Mouse (Mus musculus) urinary bladder, postnatal 25 days (tissue): ENCODE measurements around the gene Lasp1.

Experiments used
- DNase-seq: peaks from one replicate; pipeline ENCODE4 v3.0.0; 2022; ENCODE audit warnings: low spot score

Gene Lasp1

DNA sequence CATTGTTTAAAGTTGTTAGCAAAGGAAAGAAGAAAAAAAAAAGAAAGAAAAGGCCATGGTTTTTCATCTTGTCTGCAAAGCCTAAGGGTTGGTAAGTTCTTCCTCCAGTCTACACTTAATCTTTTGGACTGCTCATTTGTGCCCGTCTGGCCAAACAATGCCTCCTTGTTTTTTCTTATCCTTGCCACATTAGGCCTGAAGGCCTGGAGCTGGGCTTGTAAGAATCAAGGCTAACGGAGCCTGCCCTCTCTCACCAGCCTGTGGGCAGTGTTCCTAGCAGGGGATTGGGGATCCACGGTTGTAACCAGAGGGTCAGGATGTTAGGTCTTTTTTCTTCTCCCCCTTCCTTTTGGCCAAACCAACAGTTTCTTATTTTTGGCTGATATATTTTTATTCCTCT is 12.2 kb downstream of the Lasp1 start:
- DNase-seq, result no peak

DNA sequence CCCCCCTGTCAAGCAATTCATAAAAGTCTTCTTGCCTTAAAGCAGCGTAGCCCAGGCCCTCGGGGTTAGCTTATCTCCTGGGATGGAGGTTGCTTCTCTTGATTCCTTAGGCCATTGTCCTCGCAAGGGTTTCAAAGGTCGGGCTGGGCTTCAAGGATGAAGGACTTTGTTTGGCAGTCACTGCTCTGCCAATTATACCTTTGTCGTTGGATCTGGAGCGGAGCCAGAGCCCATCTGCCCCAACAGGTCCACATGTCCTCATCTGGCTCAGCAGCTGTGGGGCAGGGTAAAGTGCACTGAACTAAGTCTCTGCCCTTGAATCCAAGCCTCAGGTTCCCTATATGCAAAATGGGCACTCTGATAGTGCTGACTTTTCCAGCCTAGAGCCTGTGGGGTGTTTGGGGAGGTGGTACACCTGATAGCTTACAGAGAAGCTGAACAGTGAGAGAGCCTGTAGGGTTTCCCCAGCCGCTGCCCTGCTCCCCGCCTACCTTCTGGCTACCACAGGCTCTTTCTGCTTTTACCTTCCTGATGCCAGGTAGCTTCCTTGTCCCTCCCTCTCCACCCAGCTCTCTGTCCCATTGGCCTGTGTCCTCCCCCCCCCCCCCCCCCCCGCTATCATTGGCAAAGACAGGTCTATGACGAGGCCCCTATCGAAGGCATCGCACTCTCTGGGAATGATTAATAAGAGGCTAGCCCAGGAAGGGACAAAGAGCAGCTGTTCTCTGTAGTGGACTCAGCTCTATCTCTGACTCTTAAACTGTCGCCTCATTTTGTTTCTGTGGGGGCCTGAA is 13.0 kb downstream of the Lasp1 start:
- peak; percentile 24 for DNase-seq

DNA sequence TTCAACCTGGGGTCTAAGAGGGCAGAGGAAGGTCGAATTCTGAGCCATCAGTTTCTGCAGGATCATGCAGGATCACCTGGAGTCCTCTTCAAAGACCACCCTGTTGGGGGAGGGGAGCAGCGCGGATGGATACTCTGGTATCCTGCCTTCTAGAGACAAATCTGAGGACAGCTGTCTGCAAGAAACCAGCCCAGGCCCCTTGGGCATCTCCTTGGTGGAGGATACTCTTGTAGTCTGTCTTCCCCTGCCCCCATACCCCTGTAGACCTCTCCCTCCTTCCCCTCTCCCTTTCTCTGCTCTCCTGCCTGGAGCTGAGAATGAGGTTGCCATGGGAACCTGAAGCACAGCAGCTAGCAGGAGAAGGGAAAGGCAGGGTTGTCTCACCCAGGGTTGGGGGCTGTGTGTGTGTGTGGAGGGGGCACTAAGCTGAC is 13.7 kb downstream of the Lasp1 start:
- no peak for DNase-seq

DNA sequence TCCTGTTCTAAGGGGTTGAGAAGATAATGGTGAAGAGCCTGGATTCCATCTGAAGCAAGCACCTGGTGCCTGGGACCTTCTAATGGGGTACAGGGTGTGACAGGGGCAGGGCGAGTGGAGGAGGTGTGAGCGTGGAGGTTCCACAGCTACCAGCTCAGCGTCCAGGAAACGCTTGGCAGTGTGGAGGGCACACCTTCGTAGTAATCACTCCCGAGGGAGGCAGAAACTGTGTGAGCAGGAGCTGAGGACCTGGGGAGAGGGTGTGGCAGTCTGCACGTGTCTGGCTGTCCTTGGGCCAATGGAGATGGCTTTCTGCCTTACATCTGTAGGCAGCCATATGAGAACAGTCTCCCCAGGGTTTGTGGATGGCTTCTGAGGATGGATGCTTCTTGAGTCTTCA is 14.3 kb downstream of the Lasp1 start:
- DNase-seq, result no peak

DNA sequence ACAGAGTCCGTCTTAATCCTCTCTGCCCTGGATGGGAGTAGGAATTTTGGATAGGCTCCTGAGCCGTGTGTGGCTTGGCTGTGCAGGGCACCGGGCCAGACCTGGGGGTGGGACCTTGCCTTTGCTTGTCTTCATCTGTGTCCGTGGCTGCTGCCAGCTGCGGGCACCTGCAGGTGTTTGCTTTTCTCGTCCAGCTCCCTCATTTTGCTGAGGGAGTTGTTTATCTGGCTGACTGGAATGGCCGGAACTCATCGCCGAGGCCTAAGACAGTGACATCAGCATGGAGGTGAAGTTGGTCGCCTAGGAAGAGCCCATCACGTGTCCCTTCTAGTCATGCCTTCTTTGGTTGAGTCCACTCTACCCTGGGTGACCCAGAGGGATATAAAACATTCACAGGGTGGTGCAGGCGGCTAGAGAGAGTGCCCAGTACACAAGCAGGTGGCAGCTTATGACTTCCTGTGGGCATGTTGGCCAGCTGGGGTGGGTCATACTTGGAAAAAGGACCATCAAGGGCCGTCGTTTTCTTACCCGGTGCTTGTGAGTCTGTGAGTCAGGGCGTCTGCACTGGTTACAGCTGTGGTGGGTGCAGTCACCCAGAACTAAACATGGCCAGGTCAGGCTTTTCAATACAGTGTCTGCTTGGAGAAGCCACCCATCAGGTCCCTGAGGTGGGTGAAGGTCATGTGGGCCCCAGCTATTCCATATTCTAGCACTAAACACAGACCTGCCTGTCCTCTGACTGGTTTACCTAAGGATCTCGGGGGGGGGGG is 15.1 kb downstream of the Lasp1 start:
- DNase-seq, result no peak

DNA sequence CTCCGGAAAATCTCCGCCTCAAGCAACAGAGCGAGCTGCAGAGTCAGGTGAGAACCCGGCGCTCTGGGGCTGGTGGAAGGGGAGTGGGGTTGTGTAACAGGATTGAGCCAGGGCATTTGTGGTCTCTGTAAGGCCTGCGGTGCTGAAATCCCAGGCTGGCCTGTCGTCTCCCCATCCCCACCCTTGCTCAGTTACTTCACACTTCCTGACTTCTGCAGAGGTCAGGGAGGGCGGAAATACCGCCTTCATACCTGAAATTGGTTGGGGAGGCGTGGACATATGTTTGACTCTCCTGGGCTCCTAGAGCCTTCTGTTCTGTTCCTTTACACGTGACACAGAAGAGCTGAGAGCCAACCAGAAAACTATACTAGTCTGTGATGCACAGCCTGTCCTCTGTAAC is 16.9 kb downstream of the Lasp1 start:
- no peak for DNase-seq

DNA sequence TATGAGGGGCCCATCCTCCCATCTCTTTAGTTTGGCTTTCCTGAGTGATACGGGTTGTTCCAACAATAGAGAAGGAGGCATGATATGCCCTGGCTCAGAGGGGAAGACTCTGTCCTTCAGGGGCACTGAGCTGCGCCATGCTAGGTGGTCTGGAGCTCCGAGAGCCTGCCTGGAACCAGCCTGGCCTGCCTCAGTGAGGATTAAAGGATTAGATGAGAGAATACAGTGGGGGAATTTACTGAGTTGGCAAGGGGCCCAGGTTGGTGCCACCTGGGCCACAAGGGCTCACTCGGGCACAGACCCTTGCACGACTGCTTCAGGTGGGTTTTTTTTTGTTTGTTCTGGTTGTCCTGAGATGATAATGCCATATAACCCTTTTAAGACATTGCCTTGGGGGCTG is 17.4 kb downstream of the Lasp1 start:
- no peak for DNase-seq

DNA sequence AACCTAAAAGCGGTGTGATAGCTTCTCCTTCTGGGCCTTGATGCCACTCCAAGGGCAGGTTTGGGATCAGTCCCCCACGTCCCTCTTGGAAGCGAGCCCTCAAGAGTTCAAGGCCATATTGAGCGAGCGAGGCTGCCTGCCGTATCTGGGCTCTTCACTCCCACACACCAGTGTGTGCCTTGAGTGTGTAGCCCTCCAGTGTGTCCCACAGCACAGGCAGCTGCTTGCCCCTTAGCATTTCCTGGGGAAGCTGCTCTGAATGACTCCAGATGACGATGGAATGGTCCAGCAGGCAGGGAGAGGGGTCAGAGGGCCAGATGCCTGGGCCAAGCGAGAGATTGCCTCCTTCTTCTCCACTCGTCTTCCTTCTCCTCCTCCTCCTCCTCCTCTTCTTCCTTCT is 18.1 kb downstream of the Lasp1 start:
- no peak for DNase-seq

DNA sequence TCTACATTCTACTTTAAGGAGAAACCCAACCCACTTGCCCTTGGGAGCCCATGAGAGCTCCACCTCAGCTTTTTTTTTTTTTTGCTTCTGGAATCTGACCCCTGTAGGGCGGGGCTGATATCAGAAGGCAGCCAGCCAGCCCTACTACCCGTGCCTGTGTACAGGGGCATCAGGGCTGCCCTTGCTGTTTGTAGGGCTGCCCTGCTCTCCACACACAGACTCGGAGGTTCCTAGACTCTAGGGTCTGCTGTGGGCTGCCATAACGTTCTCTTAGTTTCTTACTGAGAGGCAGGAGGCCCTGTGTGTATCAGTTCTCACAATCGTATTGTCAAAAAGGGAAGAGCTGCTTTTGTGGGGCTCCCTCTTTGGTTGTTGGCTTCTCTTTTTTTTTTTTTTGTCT is 18.6 kb downstream of the Lasp1 start:
- DNase-seq, result no peak

DNA sequence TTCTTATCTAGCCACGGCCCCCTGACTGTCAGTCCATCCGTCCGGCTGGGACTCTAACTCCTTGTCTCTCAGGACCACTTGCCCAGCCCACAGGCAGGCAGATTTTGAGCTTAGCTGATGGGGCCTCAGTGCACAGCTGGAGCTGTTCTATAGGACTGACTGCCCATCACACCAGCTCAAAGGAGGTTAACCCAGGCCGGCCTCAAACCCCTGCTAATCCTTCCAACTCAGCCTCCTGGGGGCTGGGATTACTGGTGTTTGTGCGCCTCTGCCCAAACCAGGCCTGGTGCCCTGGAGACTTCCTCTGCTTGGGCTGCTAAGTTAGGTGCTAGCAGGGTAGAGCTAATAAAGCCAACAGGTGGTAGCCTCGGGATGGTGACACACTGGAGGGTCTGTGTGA is 19.2 kb downstream of the Lasp1 start:
- DNase-seq, result no peak

DNA sequence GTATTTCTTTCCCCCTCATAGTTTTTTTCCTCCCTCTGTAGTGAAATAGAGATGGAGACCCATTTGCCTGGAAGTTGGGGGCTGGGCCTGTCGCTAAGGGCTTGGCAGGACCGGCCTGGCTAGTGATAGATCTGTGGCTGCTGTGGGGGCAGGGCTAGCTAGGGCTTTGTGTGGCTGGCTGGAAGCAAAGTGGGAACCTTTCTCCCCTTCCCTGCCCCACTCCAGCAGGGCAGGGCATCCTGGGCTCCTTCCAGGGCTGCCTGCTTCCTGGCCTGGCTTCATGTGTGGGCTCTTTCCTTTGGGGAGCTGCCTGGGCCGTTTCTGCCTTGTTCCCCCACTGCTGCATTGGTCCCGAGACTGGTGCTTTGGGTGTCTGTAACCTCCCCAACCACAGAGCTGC is 19.8 kb downstream of the Lasp1 start:
- no peak for DNase-seq

DNA sequence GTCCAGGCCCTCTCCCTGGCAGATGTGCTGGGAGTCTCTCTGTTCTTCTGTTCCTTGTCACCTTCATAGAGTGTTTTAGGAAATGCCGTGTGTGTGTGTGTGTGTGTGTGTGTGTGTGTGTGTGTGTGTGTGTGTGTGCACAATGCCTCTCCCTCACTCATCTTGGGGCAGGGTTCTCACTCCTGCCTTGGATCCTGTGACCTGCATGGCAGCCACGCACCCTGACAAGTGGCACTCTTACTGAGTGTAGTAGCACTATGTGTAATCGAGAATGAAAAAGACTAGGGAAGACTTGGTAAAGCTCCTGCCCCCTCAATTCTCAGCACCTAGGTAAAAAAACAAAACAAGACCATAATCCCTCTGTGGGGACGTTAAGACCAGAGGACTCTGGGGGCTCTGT is 20.3 kb downstream of the Lasp1 start:
- no peak for DNase-seq

DNA sequence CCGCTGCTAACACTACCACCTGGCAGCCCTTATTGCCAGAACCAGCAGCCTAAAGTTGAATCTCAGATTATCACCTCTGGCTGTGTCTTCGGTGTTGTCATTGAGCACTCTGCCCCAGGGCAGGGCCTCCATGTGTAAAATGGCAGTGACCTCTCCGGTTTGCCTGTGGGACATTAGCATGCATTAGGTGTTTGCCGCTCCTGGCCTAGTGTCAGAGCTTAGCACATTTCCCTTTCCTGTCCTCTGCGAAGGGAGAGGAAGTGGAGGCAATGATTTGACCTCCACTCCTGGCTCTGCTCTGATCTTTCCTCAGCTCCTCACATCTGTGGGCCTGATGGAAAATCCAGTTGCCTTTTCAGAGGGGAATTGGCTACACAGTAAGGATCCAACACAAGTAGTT is 21.1 kb downstream of the Lasp1 start:
- DNase-seq, result no peak

DNA sequence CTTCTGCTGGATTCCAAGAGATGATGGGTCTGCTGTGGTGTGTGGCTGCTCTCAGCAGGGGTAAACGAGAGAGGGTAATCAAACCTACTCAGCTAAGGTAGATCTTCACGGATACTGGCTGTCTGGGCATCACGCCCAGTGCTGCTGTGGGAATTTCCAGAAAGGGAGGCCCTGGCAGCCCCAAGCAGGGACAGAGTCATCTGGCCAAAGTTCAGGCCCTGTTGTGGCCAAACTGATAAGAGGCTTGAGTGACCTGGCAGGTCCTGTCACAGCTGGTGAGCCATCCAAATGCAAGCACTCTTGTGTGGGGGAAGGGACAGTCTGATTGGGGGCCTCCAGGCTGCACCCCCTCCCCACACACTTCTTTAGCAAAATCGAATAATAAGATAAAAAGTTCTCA is 22.0 kb downstream of the Lasp1 start:
- DNase-seq, result no peak

DNA sequence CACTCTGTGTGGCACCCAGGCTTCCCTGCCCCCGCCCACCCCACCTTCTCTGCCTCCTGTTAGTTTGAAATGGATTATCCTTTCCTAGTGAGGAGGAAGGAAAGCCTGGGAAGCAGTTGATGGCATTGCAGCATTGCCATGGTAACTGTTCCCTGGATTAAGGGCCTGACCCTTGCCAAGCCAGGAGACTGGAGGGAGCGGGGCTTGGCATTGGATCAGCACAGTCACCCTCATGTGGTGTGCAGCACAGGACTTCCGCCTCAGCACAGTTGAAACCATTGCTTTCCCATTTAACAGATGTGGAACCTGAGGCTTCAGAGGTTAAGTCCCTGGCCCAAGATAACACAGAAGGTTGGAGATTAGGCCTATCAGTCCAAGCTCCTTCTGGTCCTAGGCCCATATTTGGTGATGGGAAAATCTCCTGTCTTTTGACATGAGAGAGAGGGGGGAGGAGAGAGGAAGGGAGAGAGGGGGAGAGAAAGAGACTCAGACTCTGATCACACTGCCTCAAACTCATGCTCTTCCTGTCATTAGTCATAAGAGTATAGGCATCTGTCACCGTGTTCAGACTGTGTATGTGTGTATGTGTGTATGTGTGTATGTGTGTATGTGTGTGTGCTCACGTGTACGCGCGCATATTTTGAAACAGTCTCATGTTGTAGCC is 22.7 kb downstream of the Lasp1 start:
- DNase-seq, result no peak

DNA sequence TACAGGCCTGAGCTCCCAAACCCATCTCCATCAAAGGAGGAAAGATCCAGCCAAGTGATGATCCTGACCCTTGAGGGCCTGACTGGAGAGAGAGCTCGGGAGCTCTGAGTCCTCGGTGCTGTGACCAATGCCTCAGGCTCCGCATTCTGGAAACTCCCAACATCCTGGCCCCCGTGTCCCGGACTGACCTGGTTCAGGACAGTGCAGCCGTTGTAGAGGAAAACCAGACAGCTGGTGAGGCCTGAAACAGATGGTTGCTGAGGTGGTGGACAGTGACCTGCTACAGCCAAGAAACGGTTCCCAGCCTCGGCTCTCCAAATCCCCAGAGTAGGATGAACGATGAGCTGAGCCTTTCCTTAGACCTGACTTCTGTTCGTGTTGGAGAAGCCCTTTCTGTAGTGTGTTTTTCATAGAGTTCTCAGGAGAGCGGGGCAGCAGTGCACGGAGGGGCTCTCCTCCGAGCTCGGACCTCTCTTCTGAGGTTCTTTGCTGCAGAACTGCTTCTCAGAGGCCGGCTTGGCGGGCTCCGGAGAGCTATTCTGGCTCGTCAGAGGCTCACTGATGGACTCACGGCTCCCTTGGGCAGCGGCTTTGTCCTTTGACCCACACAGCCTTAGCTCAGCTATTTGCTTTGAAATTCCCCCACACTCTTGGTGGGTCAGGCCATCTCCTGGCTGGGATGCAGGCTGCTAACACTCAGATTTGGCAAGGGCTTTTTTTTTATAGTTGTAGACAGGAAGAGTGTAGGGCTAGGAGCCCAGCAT is 24.2 kb downstream of the Lasp1 start:
- no peak for DNase-seq

DNA sequence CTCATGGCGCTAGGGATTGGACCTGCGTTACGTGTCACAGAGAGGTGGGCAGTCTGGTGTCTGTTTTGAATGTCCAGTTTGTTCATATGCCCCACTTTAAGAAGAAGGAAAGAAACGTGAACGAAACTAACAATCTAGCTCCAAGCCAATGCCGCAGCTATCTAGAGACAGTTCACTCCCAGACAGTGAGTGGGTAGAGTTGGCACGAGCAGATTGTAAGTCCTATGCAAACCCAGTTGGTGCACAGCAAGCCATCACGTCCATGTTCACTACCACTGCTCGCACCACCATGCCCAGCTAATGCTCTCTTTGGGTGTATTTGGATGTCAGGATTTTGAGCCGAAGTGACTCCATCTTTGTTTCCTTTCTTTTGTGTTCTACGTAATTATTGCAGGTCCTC is 25.4 kb downstream of the Lasp1 start:
- no peak for DNase-seq

DNA sequence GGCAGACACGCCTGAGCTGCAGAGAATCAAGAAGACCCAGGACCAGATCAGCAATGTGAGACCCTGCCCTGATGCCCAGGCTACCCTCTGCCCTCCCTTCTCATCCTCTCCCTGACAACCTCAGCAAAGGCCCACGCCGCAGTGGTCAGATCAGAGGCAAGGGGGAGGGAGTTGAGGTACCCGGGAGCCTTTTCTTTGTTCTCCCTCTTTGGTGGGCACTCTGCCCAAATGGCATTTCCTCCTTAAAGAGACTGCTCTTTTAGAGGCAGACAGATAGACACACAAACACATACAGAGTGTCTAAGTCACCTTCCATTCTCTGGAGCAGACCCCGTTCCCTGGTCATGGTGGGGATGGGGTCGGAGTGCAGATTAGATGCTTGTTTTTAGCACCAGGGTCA is 26.1 kb downstream of the Lasp1 start:
- no peak for DNase-seq

DNA sequence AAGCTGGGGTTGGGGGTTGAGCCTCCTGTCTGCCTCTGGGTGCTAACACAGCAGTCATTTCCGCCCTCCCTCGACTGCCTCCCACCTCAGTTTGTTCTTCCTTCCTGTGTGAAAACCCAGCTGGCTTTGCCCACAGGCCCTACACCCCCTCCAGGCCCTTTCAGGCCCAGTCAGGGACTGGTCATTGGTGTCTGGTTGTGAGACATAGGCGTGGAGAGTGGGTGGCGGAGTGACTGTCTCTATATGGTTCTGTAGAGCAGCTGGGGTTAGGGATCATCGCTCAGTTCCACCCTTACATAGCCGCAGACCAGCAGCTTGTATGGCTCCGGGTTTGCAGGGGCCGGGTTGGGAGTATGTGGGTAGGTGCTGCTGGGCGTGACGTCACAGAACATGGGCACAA is 26.5 kb downstream of the Lasp1 start:
- no peak for DNase-seq

DNA sequence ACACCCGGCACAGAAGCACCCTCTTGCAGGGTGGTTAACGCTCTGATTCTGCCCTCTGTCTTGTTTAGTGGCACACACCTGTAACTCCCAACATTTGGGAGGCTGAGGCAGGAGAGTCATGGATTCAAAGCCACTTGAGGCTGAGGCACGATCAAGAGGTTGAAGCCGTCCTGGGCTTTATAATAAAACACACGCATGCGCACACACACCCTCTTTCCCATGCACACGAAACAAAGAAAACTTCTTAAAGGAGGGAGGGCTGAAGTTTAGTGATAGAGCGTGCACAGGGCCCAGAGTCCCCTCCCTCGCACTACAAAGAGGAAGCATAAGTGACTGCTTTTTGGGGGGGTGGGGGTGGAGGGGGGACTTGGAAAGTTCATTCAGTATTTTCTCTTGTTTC is 27.2 kb downstream of the Lasp1 start:
- no peak for DNase-seq

DNA sequence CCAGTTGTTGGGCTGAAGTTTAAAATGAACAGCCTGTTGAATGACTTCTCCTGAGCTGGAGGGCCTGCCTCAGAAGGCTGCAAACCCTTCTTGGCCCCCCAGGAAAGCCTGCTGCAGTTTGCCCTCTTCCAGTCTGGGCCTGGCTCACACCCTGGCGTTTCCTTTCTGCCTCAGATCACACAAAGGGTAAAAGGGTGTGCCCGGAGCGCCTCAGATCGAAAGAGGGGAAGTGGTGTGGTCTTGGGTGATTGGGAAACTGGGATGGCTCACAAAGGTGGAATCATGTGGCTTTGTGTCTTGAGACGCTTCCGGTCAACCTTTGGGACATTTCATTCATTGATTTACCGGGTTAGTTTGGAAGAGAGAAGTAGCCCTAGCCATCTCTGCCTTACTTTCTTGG is 27.6 kb downstream of the Lasp1 start:
- peak; percentile 2 for DNase-seq

DNA sequence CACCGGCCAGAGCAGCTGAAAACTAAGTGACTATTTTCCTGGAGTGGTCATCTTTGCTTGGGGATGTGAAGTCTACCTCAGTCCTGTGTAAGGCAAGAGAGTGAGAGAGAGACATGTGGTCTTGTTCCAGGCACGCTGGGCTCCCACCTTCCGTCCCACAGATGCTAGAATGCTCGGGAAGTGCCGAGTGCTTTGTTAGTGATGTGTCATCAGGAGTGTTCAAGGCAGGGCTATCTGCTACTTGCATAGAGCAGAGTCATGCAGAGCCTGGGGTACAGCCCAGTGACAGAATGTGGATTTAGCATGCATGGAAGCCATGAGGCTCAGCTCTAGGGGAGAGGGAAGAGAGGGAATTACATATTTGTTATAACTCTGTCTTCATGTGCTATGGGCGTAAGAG is 28.9 kb downstream of the Lasp1 start:
- no peak for DNase-seq
